Mouse (Mus musculus): ENCODE data around the gene Adat2. TPM values are rescaled to one million over a fixed set of nuclear protein-coding genes. Genes with fewer than 3 reads are reported as not detected.

The Adat2 gene
- 1 to 10 TPM; 4.3 to 5.0 TPM for total RNA-seq (2021)

- DNase-seq = peak; percentile 94
Observed at GRCm38 (mm10) chr10:13552646-13553497, at the start of gene Adat2, which contains the start of gene Pex3. Adat2 (plus strand) TSS chr10:13552894. Pex3 (minus strand) TSS chr10:13553142.

DNA sequence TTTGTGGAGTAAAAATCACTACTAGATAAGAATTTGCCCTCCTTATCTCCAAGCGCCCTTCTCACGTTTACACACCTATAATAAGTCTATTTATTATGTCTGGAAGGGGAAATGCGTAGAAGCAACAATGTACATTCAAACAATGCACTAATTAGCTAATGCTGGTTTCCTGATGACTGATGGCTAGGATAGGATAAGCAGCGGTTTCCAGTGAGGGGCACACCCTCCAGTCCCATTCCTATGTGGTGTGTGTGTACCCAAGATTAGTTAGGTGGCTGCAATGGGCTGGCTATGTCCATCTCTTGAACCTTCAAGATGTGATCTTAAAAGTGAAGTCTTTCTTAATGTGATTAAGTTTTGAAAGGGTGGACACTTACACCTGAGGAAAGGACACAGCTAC is 30.8 kb upstream of the Adat2 start:
- no peak for DNase-seq

DNA sequence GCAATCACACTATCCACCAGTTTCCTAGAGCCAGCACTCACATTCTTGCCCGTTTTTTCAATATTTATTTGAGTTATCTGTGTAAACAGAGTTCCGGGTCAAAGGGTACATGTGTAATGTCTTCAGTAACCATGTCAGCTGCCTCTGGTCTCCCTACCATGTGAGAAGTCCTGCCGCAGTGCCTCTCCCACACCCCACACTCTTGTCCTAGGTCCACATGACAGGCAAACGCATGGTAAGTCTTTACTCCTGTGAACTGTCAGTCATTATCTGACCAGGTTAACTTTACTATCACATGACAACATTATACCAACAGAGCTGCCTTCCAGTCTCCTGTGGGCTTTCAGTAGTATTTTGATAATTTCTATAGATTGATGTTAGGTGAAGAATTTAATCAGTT is 24.5 kb upstream of the Adat2 start:
- DNase-seq = no peak

GRCm38 (mm10) chr10:13534751-13535150 is 17.9 kb upstream of the Adat2 start:
- DNase-seq = peak; percentile 43

DNA sequence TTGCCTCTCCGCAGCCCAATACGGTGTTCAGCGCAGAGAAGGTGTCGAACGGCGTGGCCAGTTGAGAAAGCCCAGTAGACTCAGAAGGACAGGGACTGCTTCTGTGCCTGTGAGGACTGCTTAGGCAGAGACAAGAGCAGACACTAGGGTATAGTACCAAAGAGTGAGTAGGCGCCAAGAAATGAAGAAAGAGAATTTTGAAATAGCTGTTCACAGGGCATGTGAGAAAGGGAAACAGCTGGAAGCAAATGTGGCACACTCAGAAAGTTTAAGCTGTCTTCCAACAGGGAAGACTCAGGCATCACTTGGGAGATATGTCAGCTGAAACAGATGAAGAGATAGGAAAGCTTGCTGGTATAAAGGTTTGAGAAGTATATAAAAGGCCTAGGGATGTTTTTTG is 16.0 kb upstream of the Adat2 start:
- no peak for DNase-seq

GRCm38 (mm10) chr10:13539769-13540333 is 12.8 kb upstream of the Adat2 start:
- no peak for DNase-seq

GRCm38 (mm10) chr10:13541721-13542120 is 11.0 kb upstream of the Adat2 start:
- DNase-seq = no peak

- DNase-seq = no peak
Observed at GRCm38 (mm10) chr10:13553498-13553985, 848 bp downstream of the Adat2 start.

GRCm38 (mm10) chr10:13554316-13554715 is 1.6 kb downstream of the Adat2 start:
- no peak for DNase-seq

- DNase-seq = no peak
Observed at GRCm38 (mm10) chr10:13560014-13560674, 7.5 kb downstream of the Adat2 start.

DNA sequence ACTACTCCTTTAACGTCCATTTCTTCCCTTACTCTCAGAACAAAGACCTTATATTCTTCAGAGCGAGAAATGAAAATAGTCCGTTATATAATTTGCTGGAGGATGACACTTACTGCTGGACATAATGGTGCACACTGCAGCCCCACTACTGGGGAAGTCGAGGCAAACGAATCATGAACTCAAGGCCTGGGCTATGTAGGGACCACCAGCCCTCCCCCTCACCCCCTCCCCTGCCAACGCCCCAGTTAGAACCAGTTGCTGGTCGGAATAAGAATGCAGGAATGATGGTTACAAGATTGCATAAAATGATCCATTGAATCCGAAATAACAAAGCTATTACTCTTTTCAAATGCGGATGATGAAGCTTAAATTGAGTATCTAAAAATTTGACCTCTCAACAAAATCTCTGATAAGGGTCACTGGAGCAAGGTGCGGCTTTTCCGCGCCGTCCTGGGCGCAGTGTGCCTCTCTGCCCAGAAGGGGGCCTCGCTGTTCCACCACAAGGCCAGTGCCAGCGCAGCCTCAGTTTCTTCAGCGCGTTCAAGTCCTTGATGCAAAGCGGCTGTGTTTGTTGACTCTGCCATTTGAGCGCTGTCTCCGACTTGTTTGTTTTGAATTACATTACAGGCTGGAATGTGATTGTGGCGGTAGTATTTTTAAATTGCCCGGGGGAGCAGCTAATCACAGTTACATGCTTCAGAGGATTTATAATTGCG is 11.8 kb downstream of the Adat2 start:
- DNase-seq = peak; percentile 77

DNA sequence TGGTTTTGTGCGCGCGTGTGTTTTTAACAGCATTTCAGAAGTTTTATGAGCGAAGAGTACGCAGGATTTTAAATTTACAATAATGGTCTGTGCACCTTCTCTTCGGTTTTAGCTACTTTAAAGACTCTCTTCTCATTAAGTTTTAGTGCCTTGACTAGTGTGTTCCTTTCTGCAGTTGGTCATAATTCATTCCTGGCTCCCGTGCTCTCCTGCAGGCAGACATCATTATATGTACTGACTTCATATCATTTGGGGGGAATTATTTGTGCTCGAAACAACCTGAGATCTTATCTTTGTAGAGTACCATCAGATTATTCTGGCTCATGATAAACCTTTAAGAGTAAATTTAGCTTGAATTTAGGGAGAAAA is 12.4 kb downstream of the Adat2 start:
- DNase-seq = no peak

DNA sequence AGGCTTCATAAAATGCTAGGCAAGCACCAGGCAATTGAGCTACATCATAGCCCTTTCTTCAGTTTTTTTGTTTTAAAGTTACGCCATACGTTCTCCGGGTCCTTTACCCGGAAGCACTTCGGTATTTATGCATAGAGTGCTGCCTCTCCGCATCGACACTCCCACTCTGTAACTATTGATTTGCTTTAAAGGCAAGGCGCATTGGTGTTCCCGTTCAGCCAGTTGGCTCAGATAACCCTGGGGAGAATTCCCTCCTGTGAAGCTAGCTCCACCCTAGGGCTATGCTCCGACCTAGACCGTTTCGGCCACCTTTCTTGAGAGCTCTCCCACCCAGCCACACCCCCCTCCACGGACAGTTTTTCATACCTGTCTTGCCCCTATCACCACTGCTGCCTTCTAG is 13.7 kb downstream of the Adat2 start:
- no peak for DNase-seq

DNA sequence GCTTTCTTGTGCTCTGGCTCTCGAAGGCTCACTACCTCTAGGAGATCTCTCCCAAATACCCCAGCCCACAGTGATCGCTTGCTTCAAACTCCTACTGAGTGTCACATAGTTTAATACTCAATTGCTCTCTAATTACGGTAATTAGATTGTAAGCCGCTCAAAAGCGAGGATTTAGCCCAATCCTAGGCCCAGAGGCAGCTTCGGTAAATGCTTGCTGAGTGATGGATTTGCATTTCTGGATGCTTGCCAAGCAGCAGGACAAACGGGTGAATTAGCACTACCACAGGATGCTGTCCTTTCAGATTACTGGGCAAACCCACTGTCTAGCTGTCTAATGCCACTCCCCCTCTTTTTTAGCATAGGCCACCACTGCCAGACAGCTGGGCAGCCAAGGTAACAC is 17.1 kb downstream of the Adat2 start:
- no peak for DNase-seq

GRCm38 (mm10) chr10:13570697-13571538 is 18.2 kb downstream of the Adat2 start:
- DNase-seq = no peak

- no peak for DNase-seq
Observed at GRCm38 (mm10) chr10:13572003-13572402, 19.3 kb downstream of the Adat2 start.

GRCm38 (mm10) chr10:13572410-13572809 is 19.7 kb downstream of the Adat2 start:
- DNase-seq = no peak

DNA sequence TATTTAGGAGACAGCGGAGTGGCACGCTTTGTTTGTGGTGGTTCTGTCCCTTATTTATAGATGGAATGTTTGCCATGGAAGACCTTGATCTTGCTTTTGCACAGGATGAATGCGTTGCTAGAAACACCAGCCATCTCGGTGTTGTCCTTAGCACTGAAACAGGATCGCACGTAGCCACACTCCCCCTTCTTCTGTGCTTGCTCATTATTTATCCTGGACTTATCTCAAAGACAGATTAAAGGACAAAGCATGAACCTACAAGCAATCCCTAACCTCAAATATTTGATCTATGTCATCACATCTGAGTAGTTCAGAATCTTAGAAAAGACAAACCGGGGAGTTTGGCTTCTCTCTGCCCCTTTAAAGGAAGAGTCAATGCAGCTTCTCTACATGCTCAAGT is 24.4 kb downstream of the Adat2 start:
- DNase-seq = no peak

DNA sequence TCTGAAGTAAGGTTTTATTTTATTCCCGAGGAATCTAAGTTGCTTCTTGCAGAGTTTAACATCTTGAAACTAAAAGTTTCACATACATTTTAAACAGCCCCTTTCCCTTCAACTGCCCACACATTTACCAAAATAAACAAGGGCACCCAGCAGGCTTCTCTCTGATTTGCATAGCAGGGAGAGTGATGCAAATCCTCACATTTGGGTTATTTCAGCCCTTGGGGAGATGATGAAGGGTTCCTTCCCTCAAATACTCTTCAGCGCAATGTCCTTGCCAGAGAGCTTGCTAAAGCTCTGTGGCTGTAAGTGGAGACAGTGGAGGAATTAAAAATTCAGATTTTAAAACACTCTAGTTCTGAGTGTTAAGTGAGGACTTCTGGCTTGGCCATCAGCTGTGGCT is 35.2 kb downstream of the Adat2 start:
- no peak for DNase-seq

DNA sequence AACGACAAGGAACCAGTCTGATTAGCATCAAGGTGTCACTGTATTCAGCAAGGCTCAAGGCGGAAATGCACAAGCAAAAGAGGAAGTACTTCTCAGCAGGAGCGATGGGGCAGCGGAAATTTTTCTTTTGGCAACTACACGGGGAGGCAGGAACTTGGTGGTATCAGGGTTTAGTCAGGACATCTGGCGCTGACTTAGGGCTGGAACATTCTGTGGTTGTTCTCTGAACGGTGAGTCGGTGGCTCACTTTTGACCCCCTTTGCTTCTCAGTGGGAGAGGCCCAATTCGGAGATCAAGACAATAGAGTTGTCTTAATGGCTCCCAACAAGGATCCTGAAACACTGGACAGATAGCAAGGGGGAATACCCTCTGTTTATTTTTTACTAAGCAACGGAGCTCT is 39.5 kb downstream of the Adat2 start:
- DNase-seq = no peak

- DNase-seq = no peak
Observed at GRCm38 (mm10) chr10:13593529-13593928, 40.8 kb downstream of the Adat2 start.

DNA sequence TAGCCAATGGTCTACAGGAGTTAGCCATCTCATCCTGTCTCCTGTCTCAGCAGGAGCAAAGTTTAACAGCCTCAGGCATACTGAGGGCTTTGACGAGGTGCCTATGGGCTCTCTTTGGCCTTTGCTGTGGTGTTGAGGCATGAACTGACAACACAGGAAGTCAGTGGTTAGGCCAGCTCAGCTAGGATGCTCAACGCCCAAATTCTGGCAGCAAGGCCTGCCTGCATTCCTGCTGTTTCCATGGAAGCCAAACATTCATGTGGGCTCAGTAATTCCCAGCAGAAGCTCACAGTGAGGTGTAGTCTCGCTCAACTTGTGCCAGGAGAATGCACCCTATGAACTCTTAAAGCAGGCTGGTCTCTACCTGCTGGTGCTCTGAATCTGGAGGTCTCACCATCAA is 43.4 kb downstream of the Adat2 start:
- peak; percentile 38 for DNase-seq

Data from heart, postnatal 4 days (tissue).